Mouse (Mus musculus) embryonic fibroblast, embryonic 13.5 days (primary cell): Measurements from ENCODE around the gene Ppp1r15b.

ENCODE experiments used
- CTCF ChIP-seq: IDR thresholded peaks from 2 replicates; pipeline ENCODE4 v1.5.1; 2011; ENCODE audit warnings: mild to moderate bottlenecking, control low read depth, low read length, moderate library complexity, borderline replicate concordance; ENCODE audit not compliant: insufficient read depth
- POLR2A ChIP-seq: IDR thresholded peaks from 2 replicates; pipeline ENCODE4 v1.6.1; 2011; ENCODE audit warnings: low read depth, mild to moderate bottlenecking, control low read depth, low read length, moderate library complexity

DNA sequence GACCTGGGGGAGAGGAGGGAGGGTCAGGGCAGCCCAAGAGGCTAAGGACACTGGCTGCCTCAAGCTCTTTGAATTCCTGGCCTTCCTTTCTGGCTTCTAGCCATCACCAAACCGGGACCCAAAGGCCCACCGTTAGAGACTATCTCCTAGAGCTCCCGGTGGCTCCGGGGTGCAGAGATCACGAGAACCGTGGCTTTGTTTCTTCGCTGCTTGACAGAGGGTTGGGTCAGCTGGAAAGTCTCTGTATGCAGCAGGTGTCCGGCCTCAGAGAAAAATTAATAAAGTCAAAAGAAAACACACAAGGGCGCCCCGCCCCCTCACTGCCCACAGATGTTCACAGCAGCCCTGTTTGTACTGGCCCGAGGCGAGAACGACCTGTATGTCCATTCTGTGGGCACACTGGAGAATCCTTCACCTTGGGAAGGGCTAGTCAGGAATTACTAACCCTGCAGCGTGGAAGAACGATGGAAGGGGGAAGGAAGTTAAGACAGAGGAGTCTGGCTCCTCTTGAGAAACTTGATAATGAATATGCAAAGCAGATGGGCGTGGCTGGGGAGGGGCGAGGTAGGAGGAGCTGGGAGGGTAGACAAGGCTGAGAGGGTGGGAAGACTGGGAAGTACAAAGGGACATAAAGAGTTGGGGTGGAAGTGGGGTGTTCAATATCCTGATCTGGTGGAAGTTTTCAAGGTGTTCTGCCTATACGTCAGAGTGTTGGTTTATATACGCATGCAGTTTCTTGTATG is 37.5 kb downstream of the Ppp1r15b start:
- TF ChIP-seq CTCF = no peak
- TF ChIP-seq POLR2A = no peak
